Comparison of ENCODE assay signal across 8 mouse cellular contexts in the genomic region with DNA sequence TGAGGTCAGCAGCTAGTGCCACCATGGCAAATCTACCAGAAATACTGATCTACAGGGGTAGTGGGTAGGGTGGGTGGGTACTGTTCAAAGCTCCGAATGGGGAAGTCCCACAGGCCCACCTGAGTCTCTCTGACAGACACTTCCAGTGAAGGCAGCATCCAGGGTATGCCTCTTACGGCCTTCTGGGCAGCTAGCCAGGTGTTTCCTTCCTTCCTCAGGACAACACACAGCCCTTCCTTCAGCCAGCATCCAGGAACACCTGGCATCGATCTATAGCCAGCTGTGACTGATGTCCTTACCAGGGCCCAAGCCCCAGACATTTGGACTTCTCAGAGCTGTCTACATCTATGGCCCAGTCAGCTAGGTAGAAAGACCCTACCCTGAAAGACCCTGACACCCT. TPM values are rescaled to one million over a fixed set of nuclear protein-coding genes. Genes with fewer than 3 reads are reported as not detected.
DNase-seq lines count a peak whose midpoint lies in the region; ATAC-seq and TF ChIP-seq lines count a peak whose summit lies in the region.

No protein-coding gene starts in this region.

- H3K9me3 ChIP-seq in midbrain, embryonic 10.5 days (replicated peaks): no peaks in the 10 kb centered on the region

- TF ChIP-seq EP300 in heart, adult 2 months (IDR thresholded peaks at IDR 0.05; ENCODE audit: insufficient read depth, low read depth, low read length): 0 out of 2 replicates have a peak, but pooled peaks have one; percentile 47

- H3K4me3 ChIP-seq in heart, adult 2 months: no peak overlapping the region
- no peak overlapping the region for H3K4me3 ChIP-seq in small intestine, adult 2 months (ENCODE audit: low read depth, low read length)
- no peak overlapping the region for H3K4me3 ChIP-seq in midbrain, embryonic 10.5 days

- TF ChIP-seq POLR2A in heart, adult 2 months (IDR thresholded peaks at IDR 0.05; ENCODE audit: insufficient read depth, low read depth, low read length): no peak
- TF ChIP-seq POLR2A in small intestine, adult 2 months (IDR thresholded peaks at IDR 0.05; ENCODE audit: low read depth, low read length): no peak

- H3K79me2 ChIP-seq in heart, adult 2 months (replicated peaks; ENCODE audit: control insufficient read depth, insufficient read depth, low read length): 0 out of 2 replicates have a peak, but pooled peaks cover 2% of the 10 kb centered on the region

- peak; percentile 65 to 68 for DNase-seq in heart, adult 2 months
- DNase-seq in heart, postnatal 10 days: no peak
- DNase-seq in testis, postnatal 10 days (ENCODE audit: low spot score): peak; percentile 52
- no peak for DNase-seq in testis, postnatal 14 days (ENCODE audit: low spot score)
- peak; percentile 58 for DNase-seq in kidney, adult 9 months
- no peak for DNase-seq in midbrain, embryonic 10.5 days (ENCODE audit: low spot score)

- H3K9ac ChIP-seq in heart, adult 2 months (ENCODE audit: low read depth, low read length): no peak overlapping the region

- WGBS in heart, adult 2 months: 36% methylated on average over 3 of the region's 3 CpGs
- WGBS in small intestine, adult 2 months: 57% methylated on average over 3 of the region's 3 CpGs
- WGBS in midbrain, embryonic 10.5 days: 88% methylated on average over 3 of the region's 3 CpGs

- no peak for ATAC-seq in monocyte, adult 5-6 weeks (replicated peaks; ENCODE audit: insufficient number of reproducible peaks, low FRiP score, low TSS enrichment, poor library complexity, severe bottlenecking)

- TF ChIP-seq CTCF in heart, adult 2 months (IDR thresholded peaks at IDR 0.05): no peak
- no peak for TF ChIP-seq CTCF in small intestine, adult 2 months (IDR thresholded peaks at IDR 0.05; ENCODE audit: extremely low read depth, insufficient read length, insufficient replicate concordance, low read depth, low read length)

- H3K4me1 ChIP-seq in heart, adult 2 months (ENCODE audit: control insufficient read depth, insufficient read depth, low read length): peaks cover 47% of the 10 kb centered on the region
- peaks cover 17% of the 10 kb centered on the region for H3K4me1 ChIP-seq in small intestine, adult 2 months (ENCODE audit: control insufficient read depth, insufficient read depth, insufficient read length, low read length)
- H3K4me1 ChIP-seq in midbrain, embryonic 10.5 days: peaks cover 33% of the 10 kb centered on the region

- intact Hi-C loops in heart, adult 2 months (cut with DNase I): loop anchor here (1.0 to 10.0 kb wide), 2 partner anchors 12 to 528 kb away; partner anchors contain the start of genes Slbp, Tacc3 and Tmem129
- intact Hi-C loops in heart, postnatal 10 days (cut with DNase I): loop anchor here (1.0 kb wide), 1 partner anchor 11 kb away; no protein-coding TSS in a partner anchor

- no peaks in the 10 kb centered on the region for H3K27me3 ChIP-seq in heart, adult 2 months (ENCODE audit: control insufficient read depth, insufficient read depth, low read length)
- no peaks in the 10 kb centered on the region for H3K27me3 ChIP-seq in small intestine, adult 2 months (ENCODE audit: control insufficient read depth, insufficient read depth, low read length)
- H3K27me3 ChIP-seq in midbrain, embryonic 10.5 days (ENCODE audit: low read depth, poor library complexity, severe bottlenecking): peaks cover 8% of the 10 kb centered on the region; the same call in 1 of the 2 replicates

- peak overlapping the region; percentile 97 for H3K27ac ChIP-seq in heart, adult 2 months
- H3K27ac ChIP-seq in small intestine, adult 2 months (ENCODE audit: insufficient read depth, low read depth, low read length): 0 out of 2 replicates have a peak overlapping the region, but pooled peaks have one; percentile 4
- no peak overlapping the region for H3K27ac ChIP-seq in midbrain, embryonic 10.5 days (replicated peaks)

- H3K36me3 ChIP-seq in heart, adult 2 months (ENCODE audit: control insufficient read depth, insufficient read depth, low read length): peaks cover 29% of the 10 kb centered on the region
- H3K36me3 ChIP-seq in small intestine, adult 2 months (ENCODE audit: control insufficient read depth, insufficient read depth, low read length): peaks cover 18% of the 10 kb centered on the region
- peaks cover 28% of the 10 kb centered on the region for H3K36me3 ChIP-seq in midbrain, embryonic 10.5 days

RNA-seq across cellular contexts. Expression of gene Mxd4, which starts 5.0 kb away (rescaled TPM):
- total RNA-seq in heart, adult 2 months (2021): 10 to 100 TPM; 63.3 to 71.4 TPM
- 78.1 and 89.8 TPM in 2 replicates for polyA plus RNA-seq in heart, adult 2 months (2012; rRNA removed)
- 100 to 1,000 TPM; 109 to 119 TPM for total RNA-seq in heart, postnatal 10 days (2021)
- polyA plus RNA-seq in small intestine, adult 2 months (2012; rRNA removed): 82.5 and 154 TPM in 2 replicates
- total RNA-seq in monocyte, adult 5-6 weeks (2017): 43.8 to 81.5 TPM (median 57.1 TPM) in 3 replicates
- polyA plus RNA-seq in midbrain, embryonic 10.5 days (2016; fragmentation: Nextera tagmentation; extraction: Ambion mirVana): 14.7 and 22.7 TPM in 2 replicates

RNA-seq across cellular contexts. Expression of gene Haus3, which starts 13.2 kb away (rescaled TPM):
- 1 to 10 TPM; 3.2 to 4.8 TPM for total RNA-seq in heart, adult 2 months (2021)
- 0.92 and 1.8 TPM in 2 replicates for polyA plus RNA-seq in heart, adult 2 months (2012; rRNA removed)
- 1 to 10 TPM; 6.9 to 7.4 TPM for total RNA-seq in heart, postnatal 10 days (2021)
- 0.09 TPM in 1 of 2 replicates, not detected in the other for polyA plus RNA-seq in small intestine, adult 2 months (2012; rRNA removed)
- 107 to 199 TPM (median 133 TPM) in 3 replicates for total RNA-seq in monocyte, adult 5-6 weeks (2017)
- 46.5 and 52.2 TPM in 2 replicates for polyA plus RNA-seq in midbrain, embryonic 10.5 days (2016; fragmentation: Nextera tagmentation; extraction: Ambion mirVana)

RNA-seq across cellular contexts. Expression of gene Poln, which starts 13.2 kb away (rescaled TPM):
- total RNA-seq in heart, adult 2 months (2021): 1 to 10 TPM; 7.0 TPM
- 3.4 and 4.3 TPM in 2 replicates for polyA plus RNA-seq in heart, adult 2 months (2012; rRNA removed)
- total RNA-seq in heart, postnatal 10 days (2021): 1 to 10 TPM; 2.1 to 5.4 TPM
- not detected in 2 replicates for polyA plus RNA-seq in small intestine, adult 2 months (2012; rRNA removed)
- total RNA-seq in monocyte, adult 5-6 weeks (2017): 2.1 TPM in 1 of 3 replicates, not detected in the others
- 0.66 and 1.2 TPM in 2 replicates for polyA plus RNA-seq in midbrain, embryonic 10.5 days (2016; fragmentation: Nextera tagmentation; extraction: Ambion mirVana)

Comparison
In these comparisons a context has a peak if more than half of its experiments do, and no peak if none do; other contexts are left out.
1. DNase-seq: peak in heart, adult 2 months (2 of 2), testis, postnatal 10 days (single experiment) and kidney, adult 9 months (single experiment); none in heart, postnatal 10 days (0 of 2), testis, postnatal 14 days (single experiment) and midbrain, embryonic 10.5 days (single experiment).
2. RNA of gene Haus3, which starts 13.2 kb away (total RNA-seq): 107 to 199 TPM in monocyte, adult 5-6 weeks; 6.9 to 7.4 TPM in heart, postnatal 10 days and 3.2 to 4.8 TPM in heart, adult 2 months; every median in the first group is over 10 times any median in the second.